Mouse (Mus musculus): Measurements from ENCODE around the gene Kif2a. TPM values are rescaled to one million over a fixed set of nuclear protein-coding genes. Genes with fewer than 3 reads are reported as not detected.

Kif2a gene
- polyA plus RNA-seq, 1 experiment from 2014 or later = 24.7 TPM

- Histone ChIP-seq H3K27ac (no peak overlapping the region), H3K4me3 (replicated peaks) (no peak overlapping the region), H3K27me3 (replicated peaks) (no peaks in the 10 kb centered on the region), H3K9me3 (no peaks in the 10 kb centered on the region), H3K4me1 (replicated peaks) (peaks cover 6% of the 10 kb centered on the region; the same call in 1 of the 2 replicates), H3K4me2 (replicated peaks) (no peak overlapping the region), H3K36me3 (no peaks in the 10 kb centered on the region), H3K9ac (no peak overlapping the region)
- 60% methylated on average over 4 of the region's 4 CpGs for WGBS
- no peak for ATAC-seq
These were observed 17.6 kb upstream of the Kif2a start for GRCm38 (mm10) chr13:107039493-107039892.

GRCm38 (mm10) chr13:107038346-107038745 lies 16.4 kb upstream of the Kif2a start:
- Histone ChIP-seq H3K27ac (no peak overlapping the region), H3K4me3 (replicated peaks) (no peak overlapping the region), H3K4me2 (replicated peaks) (no peak overlapping the region), H3K9me3 (no peaks in the 10 kb centered on the region), H3K36me3 (no peaks in the 10 kb centered on the region), H3K4me1 (replicated peaks) (no peaks in the 10 kb centered on the region), H3K9ac (no peak overlapping the region), H3K27me3 (replicated peaks) (no peaks in the 10 kb centered on the region)
- WGBS = 90% methylated on average over 2 of the region's 2 CpGs
- no peak for ATAC-seq

GRCm38 (mm10) chr13:107035511-107036113 lies 13.7 kb upstream of the Kif2a start:
- H3K27me3 ChIP-seq (replicated peaks) = no peaks in the 10 kb centered on the region
- H3K4me1 ChIP-seq (replicated peaks) = no peaks in the 10 kb centered on the region
- no peaks in the 10 kb centered on the region for H3K9me3 ChIP-seq
- 56% methylated on average over 3 of the region's 3 CpGs for WGBS
- peak; percentile 72; the same call in 1 of the 2 replicates for ATAC-seq
- H3K36me3 ChIP-seq = no peaks in the 10 kb centered on the region
- H3K27ac ChIP-seq = 0 out of 2 replicates have a peak overlapping the region, but pooled peaks have one; percentile 10
- H3K9ac ChIP-seq = no peak overlapping the region
- H3K4me3 ChIP-seq (replicated peaks) = no peak overlapping the region
- no peak overlapping the region for H3K4me2 ChIP-seq (replicated peaks)

- H3K36me3 ChIP-seq = no peaks in the 10 kb centered on the region
- WGBS = 76% methylated on average over 4 of the region's 4 CpGs
- no peak overlapping the region for H3K27ac ChIP-seq
- ATAC-seq = 0 out of 2 replicates have a peak, but pooled peaks have one; percentile 14
- H3K4me1 ChIP-seq (replicated peaks) = no peaks in the 10 kb centered on the region
- no peak overlapping the region for H3K4me2 ChIP-seq (replicated peaks)
- no peaks in the 10 kb centered on the region for H3K27me3 ChIP-seq (replicated peaks)
- H3K9me3 ChIP-seq = no peaks in the 10 kb centered on the region
- no peak overlapping the region for H3K9ac ChIP-seq
- H3K4me3 ChIP-seq (replicated peaks) = no peak overlapping the region
These were observed 13.2 kb upstream of the Kif2a start for GRCm38 (mm10) chr13:107035078-107035477.

- ATAC-seq = no peak
- H3K36me3 ChIP-seq = no peaks in the 10 kb centered on the region
- no peak overlapping the region for H3K4me3 ChIP-seq (replicated peaks)
- no peak overlapping the region for H3K9ac ChIP-seq
- no peaks in the 10 kb centered on the region for H3K27me3 ChIP-seq (replicated peaks)
- H3K4me1 ChIP-seq (replicated peaks) = no peaks in the 10 kb centered on the region
- no peak overlapping the region for H3K27ac ChIP-seq
- no peak overlapping the region for H3K4me2 ChIP-seq (replicated peaks)
- 51% methylated on average over 1 of the region's 1 CpGs for WGBS
- no peaks in the 10 kb centered on the region for H3K9me3 ChIP-seq
These were observed 12.3 kb upstream of the Kif2a start for GRCm38 (mm10) chr13:107034028-107034920.

GRCm38 (mm10) chr13:107031228-107031627 lies 9.3 kb upstream of the Kif2a start:
- H3K4me1 ChIP-seq (replicated peaks) = no peaks in the 10 kb centered on the region
- H3K4me3 ChIP-seq (replicated peaks) = no peak overlapping the region
- H3K9me3 ChIP-seq = no peaks in the 10 kb centered on the region
- no peak overlapping the region for H3K27ac ChIP-seq
- ATAC-seq = no peak
- no peak overlapping the region for H3K4me2 ChIP-seq (replicated peaks)
- H3K36me3 ChIP-seq = no peaks in the 10 kb centered on the region
- no peak overlapping the region for H3K9ac ChIP-seq
- H3K27me3 ChIP-seq (replicated peaks) = no peaks in the 10 kb centered on the region

- Histone ChIP-seq H3K9ac (no peak overlapping the region), H3K9me3 (no peaks in the 10 kb centered on the region), H3K4me2 (replicated peaks) (no peak overlapping the region), H3K4me1 (replicated peaks) (no peaks in the 10 kb centered on the region), H3K4me3 (replicated peaks) (no peak overlapping the region), H3K27me3 (replicated peaks) (no peaks in the 10 kb centered on the region), H3K27ac (no peak overlapping the region), H3K36me3 (no peaks in the 10 kb centered on the region)
- ATAC-seq = no peak
- WGBS = 84% methylated on average over 4 of the region's 4 CpGs
These were observed 5.3 kb upstream of the Kif2a start for GRCm38 (mm10) chr13:107027218-107027617.

- no peak overlapping the region for H3K9ac ChIP-seq
- no peak for ATAC-seq
- H3K4me1 ChIP-seq (replicated peaks) = no peaks in the 10 kb centered on the region
- H3K27ac ChIP-seq = no peak overlapping the region
- no peaks in the 10 kb centered on the region for H3K36me3 ChIP-seq
- H3K4me3 ChIP-seq (replicated peaks) = no peak overlapping the region
- H3K27me3 ChIP-seq (replicated peaks) = no peaks in the 10 kb centered on the region
- no peaks in the 10 kb centered on the region for H3K9me3 ChIP-seq
- H3K4me2 ChIP-seq (replicated peaks) = no peak overlapping the region
- WGBS = 71% methylated on average over 3 of the region's 3 CpGs
These were observed 3.7 kb upstream of the Kif2a start for GRCm38 (mm10) chr13:107025663-107026062.

- H3K4me2 ChIP-seq (replicated peaks) = peak overlapping the region; percentile 78
- H3K27ac ChIP-seq = peak overlapping the region; percentile 92
- H3K4me1 ChIP-seq (replicated peaks) = peaks cover 11% of the 10 kb centered on the region; the same call in 1 of the 2 replicates
- peak overlapping the region; percentile 93 for H3K9ac ChIP-seq
- 1% methylated on average over 61 of the region's 97 CpGs for WGBS
- H3K36me3 ChIP-seq = no peaks in the 10 kb centered on the region
- peak overlapping the region; percentile 98 for H3K4me3 ChIP-seq (replicated peaks)
- H3K9me3 ChIP-seq = no peaks in the 10 kb centered on the region
- no peaks in the 10 kb centered on the region for H3K27me3 ChIP-seq (replicated peaks)
- peak; percentile 98 for ATAC-seq
These were observed 593 bp upstream of the Kif2a start for GRCm38 (mm10) chr13:107022266-107023171.

- ATAC-seq = no peak
- Histone ChIP-seq H3K27me3 (replicated peaks) (no peaks in the 10 kb centered on the region), H3K4me2 (replicated peaks) (no peak overlapping the region), H3K27ac (no peak overlapping the region), H3K4me1 (replicated peaks) (peaks cover 11% of the 10 kb centered on the region; the same call in 1 of the 2 replicates), H3K9ac (no peak overlapping the region), H3K4me3 (replicated peaks) (no peak overlapping the region), H3K36me3 (no peaks in the 10 kb centered on the region), H3K9me3 (no peaks in the 10 kb centered on the region)
- 63% methylated on average over 2 of the region's 2 CpGs for WGBS
These were observed 2.5 kb downstream of the Kif2a start for GRCm38 (mm10) chr13:107019443-107019842.

- Histone ChIP-seq H3K9me3 (no peaks in the 10 kb centered on the region), H3K4me2 (replicated peaks) (no peak overlapping the region), H3K27me3 (replicated peaks) (no peaks in the 10 kb centered on the region), H3K4me1 (replicated peaks) (peaks cover 5% of the 10 kb centered on the region; the same call in 1 of the 2 replicates), H3K4me3 (replicated peaks) (no peak overlapping the region), H3K27ac (no peak overlapping the region), H3K9ac (no peak overlapping the region), H3K36me3 (no peaks in the 10 kb centered on the region)
- no peak for ATAC-seq
- 70% methylated on average over 2 of the region's 2 CpGs for WGBS
These were observed 8.0 kb downstream of the Kif2a start for GRCm38 (mm10) chr13:107013926-107014325.

GRCm38 (mm10) chr13:107011618-107012017 lies 10.3 kb downstream of the Kif2a start:
- Histone ChIP-seq H3K9me3 (no peaks in the 10 kb centered on the region), H3K27me3 (replicated peaks) (no peaks in the 10 kb centered on the region), H3K4me2 (replicated peaks) (no peak overlapping the region), H3K36me3 (no peaks in the 10 kb centered on the region), H3K27ac (no peak overlapping the region), H3K4me1 (replicated peaks) (no peaks in the 10 kb centered on the region), H3K4me3 (replicated peaks) (no peak overlapping the region), H3K9ac (no peak overlapping the region)
- 88% methylated on average over 2 of the region's 2 CpGs for WGBS
- ATAC-seq = no peak

All from intestine, embryonic 15.5 days (tissue).